Mouse (Mus musculus): Measurements from ENCODE around the gene Gm28042. TPM values are rescaled to one million over a fixed set of nuclear protein-coding genes. Genes with fewer than 3 reads are reported as not detected.

Gm28042 gene
- total RNA-seq, 2 experiments from 2014 or later, result 3.8 TPM; not detected in 1

- no peak for ATAC-seq (replicated peaks; ENCODE audit: low FRiP score, low TSS enrichment, poor library complexity, severe bottlenecking)
Measured at GRCm38 (mm10) chr2:120008672-120009071, 18.6 kb upstream of the Gm28042 start.

- ATAC-seq (replicated peaks; ENCODE audit: low FRiP score, low TSS enrichment, poor library complexity, severe bottlenecking), result peak; percentile 62; the same call in 1 of the 2 replicates
Measured at GRCm38 (mm10) chr2:120011462-120012200, 15.7 kb upstream of the Gm28042 start.

- ATAC-seq (replicated peaks; ENCODE audit: low FRiP score, low TSS enrichment, poor library complexity, severe bottlenecking), result no peak
Measured at GRCm38 (mm10) chr2:120012924-120013323, 14.4 kb upstream of the Gm28042 start.

GRCm38 (mm10) chr2:120013831-120014486 is 13.3 kb upstream of the Gm28042 start:
- ATAC-seq (replicated peaks; ENCODE audit: low FRiP score, low TSS enrichment, poor library complexity, severe bottlenecking), result no peak

- no peak for ATAC-seq (replicated peaks; ENCODE audit: low FRiP score, low TSS enrichment, poor library complexity, severe bottlenecking)
Measured at GRCm38 (mm10) chr2:120015882-120016281, 11.4 kb upstream of the Gm28042 start.

- ATAC-seq (replicated peaks; ENCODE audit: low FRiP score, low TSS enrichment, poor library complexity, severe bottlenecking), result no peak
Measured at GRCm38 (mm10) chr2:120017599-120017998, 9.7 kb upstream of the Gm28042 start.

GRCm38 (mm10) chr2:120024337-120024736 is 3.0 kb upstream of the Gm28042 start:
- ATAC-seq (replicated peaks; ENCODE audit: low FRiP score, low TSS enrichment, poor library complexity, severe bottlenecking), result no peak

GRCm38 (mm10) chr2:120027950-120028331 is 648 bp downstream of the Gm28042 start:
- ATAC-seq (replicated peaks; ENCODE audit: low FRiP score, low TSS enrichment, poor library complexity, severe bottlenecking), result no peak

GRCm38 (mm10) chr2:120030380-120030779 is 3.1 kb downstream of the Gm28042 start:
- peak; percentile 25; the same call in 1 of the 2 replicates for ATAC-seq (replicated peaks; ENCODE audit: low FRiP score, low TSS enrichment, poor library complexity, severe bottlenecking)

- no peak for ATAC-seq (replicated peaks; ENCODE audit: low FRiP score, low TSS enrichment, poor library complexity, severe bottlenecking)
Measured at GRCm38 (mm10) chr2:120032726-120033467, 5.6 kb downstream of the Gm28042 start, which contains the start of gene Pla2g4b. Gene Pla2g4b, plus strand, starts transcription at chr2:120033417.

- no peak for ATAC-seq (replicated peaks; ENCODE audit: low FRiP score, low TSS enrichment, poor library complexity, severe bottlenecking)
Measured at GRCm38 (mm10) chr2:120033726-120034125, 6.4 kb downstream of the Gm28042 start.

GRCm38 (mm10) chr2:120037744-120038143 is 10.5 kb downstream of the Gm28042 start:
- no peak for ATAC-seq (replicated peaks; ENCODE audit: low FRiP score, low TSS enrichment, poor library complexity, severe bottlenecking)

- no peak for ATAC-seq (replicated peaks; ENCODE audit: low FRiP score, low TSS enrichment, poor library complexity, severe bottlenecking)
Measured at GRCm38 (mm10) chr2:120040991-120041390, 13.7 kb downstream of the Gm28042 start.

- ATAC-seq (replicated peaks; ENCODE audit: low FRiP score, low TSS enrichment, poor library complexity, severe bottlenecking), result peak; percentile 77
Measured at GRCm38 (mm10) chr2:120044101-120044603, 16.9 kb downstream of the Gm28042 start.

GRCm38 (mm10) chr2:120044676-120045075 is 17.4 kb downstream of the Gm28042 start:
- no peak for ATAC-seq (replicated peaks; ENCODE audit: low FRiP score, low TSS enrichment, poor library complexity, severe bottlenecking)

- ATAC-seq (replicated peaks; ENCODE audit: low FRiP score, low TSS enrichment, poor library complexity, severe bottlenecking), result no peak
Measured at GRCm38 (mm10) chr2:120046486-120047310, 19.4 kb downstream of the Gm28042 start.

GRCm38 (mm10) chr2:120048173-120048572 is 20.9 kb downstream of the Gm28042 start:
- ATAC-seq (replicated peaks; ENCODE audit: low FRiP score, low TSS enrichment, poor library complexity, severe bottlenecking), result no peak

GRCm38 (mm10) chr2:120049632-120050274 is 22.5 kb downstream of the Gm28042 start:
- ATAC-seq (replicated peaks; ENCODE audit: low FRiP score, low TSS enrichment, poor library complexity, severe bottlenecking), result 0 out of 2 replicates have a peak, but pooled peaks have one; percentile 56

GRCm38 (mm10) chr2:120051405-120051804 is 24.1 kb downstream of the Gm28042 start:
- ATAC-seq (replicated peaks; ENCODE audit: low FRiP score, low TSS enrichment, poor library complexity, severe bottlenecking), result no peak

All from megakaryocyte-erythroid progenitor cell, adult 5-6 weeks (primary cell).